Mouse (Mus musculus): ENCODE measurements around the gene Dbt. TPM values are rescaled to one million over a fixed set of nuclear protein-coding genes. Genes with fewer than 3 reads are reported as not detected.
A peak's percentile ranks its signal among the peaks of the same experiment; 100 is the strongest.

Dbt gene
- polyA plus RNA-seq (2014; fragmentation: Nextera tagmentation; extraction: Ambion mirVana) = 6.2 and 8.4 TPM in 2 replicates

DNA sequence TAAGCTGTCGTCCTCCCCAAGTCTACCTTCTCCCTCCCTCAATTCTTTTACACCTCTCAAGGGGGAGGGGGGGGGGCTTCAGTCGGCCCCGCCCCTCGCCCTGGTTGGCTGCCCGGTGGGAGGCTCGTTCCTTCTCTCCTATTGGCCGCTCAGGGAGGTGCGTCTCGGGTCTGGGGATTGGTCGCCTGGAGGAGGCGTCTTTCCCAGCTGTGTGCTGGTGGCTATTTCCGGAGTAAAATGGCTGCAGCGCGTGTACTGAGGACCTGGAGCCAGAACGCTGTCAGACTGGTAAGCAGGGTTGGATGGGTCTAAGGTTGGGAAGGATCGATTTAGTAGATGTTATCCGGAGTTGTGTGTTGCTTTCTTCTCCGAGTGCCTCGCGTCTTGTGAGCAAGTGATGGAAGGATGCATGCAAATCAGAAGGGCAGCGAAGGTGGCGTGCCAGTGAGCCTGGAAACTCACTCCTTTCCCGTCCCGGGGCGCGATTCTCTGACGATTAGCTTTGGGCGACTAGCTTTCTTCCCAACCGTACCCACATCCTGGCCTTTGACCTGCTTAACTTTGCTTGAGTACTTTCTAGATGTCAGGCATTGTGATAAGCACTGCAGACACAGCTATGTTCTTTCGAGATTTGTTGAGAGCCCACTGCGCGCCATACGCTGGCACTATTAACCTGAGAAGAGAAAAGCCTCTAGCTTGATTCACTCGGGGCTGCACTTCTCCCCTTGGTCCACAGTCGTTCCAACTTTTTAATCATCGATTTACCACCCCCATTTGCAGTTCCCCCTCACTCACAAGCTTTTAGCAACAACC lies at the start of gene Dbt:
Gene Dbt (plus strand): TSS at position 167 of the 813 bp plus-strand sequence.
- under 1% methylated on average over 36 of the region's 36 CpGs for WGBS
- peaks cover 10% of the 10 kb centered on the region; the same call in 1 of the 2 replicates for H3K4me1 ChIP-seq (ENCODE audit: control insufficient read depth, insufficient read depth, low read length)
- H3K4me2 ChIP-seq (ENCODE audit: low read length) = peak within 1 kb of the TSS; percentile 77
- no peak within 1 kb of the TSS for H3K27ac ChIP-seq (ENCODE audit: low read depth, low read length)
- ATAC-seq (peak; percentile 94), DNase-seq (ENCODE audit: low spot score) (peak; percentile 96)
- peak within 1 kb of the TSS; percentile 57 for H3K4me3 ChIP-seq (ENCODE audit: low read depth, low read length)
- peak within 1 kb of the TSS; percentile 76 for H3K9ac ChIP-seq (ENCODE audit: low read length)
- H3K27me3 ChIP-seq (replicated peaks; ENCODE audit: control insufficient read depth, insufficient read depth, low read length) = no peaks in the 10 kb centered on the region
- no peaks in the 10 kb centered on the region for H3K9me3 ChIP-seq (replicated peaks; ENCODE audit: control insufficient read depth, low read length)
- no peaks in the 10 kb centered on the region for H3K36me3 ChIP-seq (ENCODE audit: control insufficient read depth, insufficient read depth, low read length)

DNA sequence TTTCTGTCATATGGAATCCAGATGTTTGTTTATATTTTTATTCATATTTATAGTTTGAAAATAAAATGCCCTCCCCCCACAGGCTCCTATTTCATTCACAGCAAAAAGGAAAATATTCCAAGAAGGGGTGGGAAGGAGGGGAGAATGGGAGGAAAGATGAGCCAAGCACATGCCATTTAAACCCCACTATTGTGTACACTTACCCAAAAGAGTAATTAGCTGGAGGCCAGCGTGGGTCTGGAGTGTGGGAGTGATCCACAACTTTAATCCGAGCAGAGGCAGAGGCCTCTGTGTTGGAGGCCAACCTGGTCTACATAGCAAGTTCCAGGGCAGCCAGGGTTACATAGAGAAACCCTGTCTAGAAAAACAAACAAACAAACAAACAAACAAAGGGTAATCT lies 48.6 kb upstream of the Dbt start:
- Histone ChIP-seq H3K9me3 (replicated peaks; ENCODE audit: control insufficient read depth, low read length) (no peaks in the 10 kb centered on the region), H3K27ac (ENCODE audit: low read depth, low read length) (no peak overlapping the region), H3K4me3 (ENCODE audit: low read depth, low read length) (no peak overlapping the region), H3K4me1 (ENCODE audit: control insufficient read depth, insufficient read depth, low read length) (no peaks in the 10 kb centered on the region), H3K36me3 (ENCODE audit: control insufficient read depth, insufficient read depth, low read length) (no peaks in the 10 kb centered on the region), H3K4me2 (ENCODE audit: low read length) (no peak overlapping the region), H3K27me3 (replicated peaks; ENCODE audit: control insufficient read depth, insufficient read depth, low read length) (no peaks in the 10 kb centered on the region), H3K9ac (ENCODE audit: low read length) (no peak overlapping the region)
- 19% methylated on average over 2 of the region's 2 CpGs for WGBS
- ATAC-seq = no peak
- DNase-seq (ENCODE audit: low spot score) = no peak

DNA sequence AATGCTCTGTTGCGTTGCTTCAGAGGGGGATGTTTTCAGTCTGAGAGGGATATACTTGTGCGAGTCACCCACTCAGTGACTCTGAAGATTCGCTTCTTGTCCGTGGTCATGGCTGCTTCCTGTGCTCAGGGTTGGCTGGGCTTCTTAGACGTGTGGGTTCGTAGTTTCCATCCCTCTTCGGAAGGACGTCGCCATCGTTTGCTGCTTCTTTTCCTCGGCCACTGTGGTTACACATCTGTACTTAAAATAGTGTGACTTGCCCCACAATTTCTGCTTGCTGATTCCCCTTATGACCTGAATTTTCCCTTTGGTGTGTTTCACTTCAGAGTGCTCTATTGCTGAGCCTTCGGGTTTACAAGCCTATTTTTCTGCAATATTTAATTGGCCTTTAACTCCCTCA lies 47.2 kb upstream of the Dbt start:
- no peak overlapping the region for H3K4me3 ChIP-seq (ENCODE audit: low read depth, low read length)
- H3K27me3 ChIP-seq (replicated peaks; ENCODE audit: control insufficient read depth, insufficient read depth, low read length) = no peaks in the 10 kb centered on the region
- H3K36me3 ChIP-seq (ENCODE audit: control insufficient read depth, insufficient read depth, low read length) = no peaks in the 10 kb centered on the region
- H3K9me3 ChIP-seq (replicated peaks; ENCODE audit: control insufficient read depth, low read length) = no peaks in the 10 kb centered on the region
- no peak overlapping the region for H3K4me2 ChIP-seq (ENCODE audit: low read length)
- H3K9ac ChIP-seq (ENCODE audit: low read length) = no peak overlapping the region
- WGBS = 93% methylated on average over 12 of the region's 12 CpGs
- DNase-seq (ENCODE audit: low spot score) = no peak
- ATAC-seq = no peak
- no peak overlapping the region for H3K27ac ChIP-seq (ENCODE audit: low read depth, low read length)
- no peaks in the 10 kb centered on the region for H3K4me1 ChIP-seq (ENCODE audit: control insufficient read depth, insufficient read depth, low read length)

DNA sequence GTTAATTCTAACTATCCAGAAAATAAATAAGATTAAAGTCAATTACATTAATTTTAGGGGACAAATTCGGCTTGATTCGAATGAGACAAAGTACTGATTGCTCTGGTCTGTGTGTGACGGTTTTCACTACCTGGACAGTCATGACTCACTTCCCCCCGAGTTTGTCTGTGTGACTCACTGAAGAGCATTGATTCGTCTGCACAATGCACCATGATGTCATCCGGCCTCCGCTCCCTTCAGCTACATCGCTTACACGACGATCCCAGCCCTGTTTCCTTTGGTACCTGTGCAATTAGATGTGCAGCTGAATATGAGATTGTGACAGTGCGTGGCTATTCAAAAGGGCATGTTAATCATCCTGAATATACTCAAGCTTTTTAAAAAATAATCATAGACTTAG lies 38.3 kb upstream of the Dbt start:
- no peak overlapping the region for H3K4me3 ChIP-seq (ENCODE audit: low read depth, low read length)
- no peak overlapping the region for H3K27ac ChIP-seq (ENCODE audit: low read depth, low read length)
- no peak overlapping the region for H3K4me2 ChIP-seq (ENCODE audit: low read length)
- H3K9me3 ChIP-seq (replicated peaks; ENCODE audit: control insufficient read depth, low read length) = no peaks in the 10 kb centered on the region
- H3K4me1 ChIP-seq (ENCODE audit: control insufficient read depth, insufficient read depth, low read length) = no peaks in the 10 kb centered on the region
- no peaks in the 10 kb centered on the region for H3K27me3 ChIP-seq (replicated peaks; ENCODE audit: control insufficient read depth, insufficient read depth, low read length)
- H3K9ac ChIP-seq (ENCODE audit: low read length) = no peak overlapping the region
- 62% methylated on average over 11 of the region's 11 CpGs for WGBS
- DNase-seq (ENCODE audit: low spot score) = no peak
- no peak for ATAC-seq
- no peaks in the 10 kb centered on the region for H3K36me3 ChIP-seq (ENCODE audit: control insufficient read depth, insufficient read depth, low read length)

DNA sequence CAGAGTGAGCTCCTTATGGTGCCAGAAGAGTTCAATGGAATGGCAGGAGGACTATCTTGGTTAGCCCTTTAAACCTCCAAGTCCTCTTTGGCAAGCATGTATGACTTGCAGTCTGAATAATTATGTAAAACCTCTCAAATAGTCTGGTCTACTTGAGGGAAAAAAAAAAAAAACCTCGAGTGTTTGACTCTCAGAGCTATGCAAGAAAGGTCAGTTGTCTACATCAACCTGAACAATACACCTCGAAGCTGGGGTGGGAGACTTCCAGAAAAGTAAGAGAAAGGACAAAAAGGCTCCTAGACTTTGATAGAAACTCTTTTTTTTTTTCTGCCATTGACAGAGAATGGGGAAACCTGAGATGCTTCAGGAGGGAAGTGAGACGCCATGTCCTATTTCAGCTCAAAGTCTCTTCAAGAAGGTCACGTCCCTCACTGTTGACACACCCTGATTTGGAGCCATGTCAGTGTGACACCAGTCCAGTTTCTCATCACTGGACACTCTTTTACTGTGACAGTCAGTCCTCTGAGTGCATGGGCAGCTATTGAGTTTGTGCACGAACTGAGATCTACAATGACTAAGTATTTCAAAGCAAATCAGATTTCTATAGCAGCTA lies 36.1 kb upstream of the Dbt start:
- no peaks in the 10 kb centered on the region for H3K9me3 ChIP-seq (replicated peaks; ENCODE audit: control insufficient read depth, low read length)
- H3K9ac ChIP-seq (ENCODE audit: low read length) = no peak overlapping the region
- H3K27ac ChIP-seq (ENCODE audit: low read depth, low read length) = no peak overlapping the region
- no peaks in the 10 kb centered on the region for H3K4me1 ChIP-seq (ENCODE audit: control insufficient read depth, insufficient read depth, low read length)
- H3K4me2 ChIP-seq (ENCODE audit: low read length) = no peak overlapping the region
- WGBS = 75% methylated on average over 5 of the region's 5 CpGs
- ATAC-seq = no peak
- no peaks in the 10 kb centered on the region for H3K36me3 ChIP-seq (ENCODE audit: control insufficient read depth, insufficient read depth, low read length)
- H3K27me3 ChIP-seq (replicated peaks; ENCODE audit: control insufficient read depth, insufficient read depth, low read length) = no peaks in the 10 kb centered on the region
- DNase-seq (ENCODE audit: low spot score) = no peak
- H3K4me3 ChIP-seq (ENCODE audit: low read depth, low read length) = no peak overlapping the region

DNA sequence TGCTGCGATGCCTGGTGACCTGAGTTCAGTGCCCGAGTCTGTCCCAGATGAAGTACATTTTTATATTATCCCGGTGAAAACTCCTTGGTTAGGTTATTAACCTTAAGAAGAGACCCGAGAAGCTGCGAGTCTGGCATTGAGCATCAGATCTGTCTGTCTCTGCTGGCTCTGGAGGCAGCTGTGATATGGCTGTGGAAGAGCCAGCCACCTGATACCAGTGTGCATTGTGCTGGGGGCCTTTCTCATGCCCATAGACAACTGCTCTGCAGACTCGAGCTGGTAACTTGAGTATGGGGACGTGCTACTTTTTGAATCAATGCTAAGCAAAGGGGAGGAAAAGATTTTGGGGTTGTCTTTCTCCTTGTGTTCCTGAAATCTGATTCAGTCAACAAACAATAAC lies 35.5 kb upstream of the Dbt start:
- Histone ChIP-seq H3K4me3 (ENCODE audit: low read depth, low read length) (no peak overlapping the region), H3K9me3 (replicated peaks; ENCODE audit: control insufficient read depth, low read length) (no peaks in the 10 kb centered on the region), H3K4me1 (ENCODE audit: control insufficient read depth, insufficient read depth, low read length) (no peaks in the 10 kb centered on the region), H3K36me3 (ENCODE audit: control insufficient read depth, insufficient read depth, low read length) (no peaks in the 10 kb centered on the region), H3K27ac (ENCODE audit: low read depth, low read length) (no peak overlapping the region), H3K27me3 (replicated peaks; ENCODE audit: control insufficient read depth, insufficient read depth, low read length) (no peaks in the 10 kb centered on the region), H3K9ac (ENCODE audit: low read length) (no peak overlapping the region), H3K4me2 (ENCODE audit: low read length) (no peak overlapping the region)
- 85% methylated on average over 7 of the region's 7 CpGs for WGBS
- no peak for DNase-seq (ENCODE audit: low spot score)
- ATAC-seq = no peak

DNA sequence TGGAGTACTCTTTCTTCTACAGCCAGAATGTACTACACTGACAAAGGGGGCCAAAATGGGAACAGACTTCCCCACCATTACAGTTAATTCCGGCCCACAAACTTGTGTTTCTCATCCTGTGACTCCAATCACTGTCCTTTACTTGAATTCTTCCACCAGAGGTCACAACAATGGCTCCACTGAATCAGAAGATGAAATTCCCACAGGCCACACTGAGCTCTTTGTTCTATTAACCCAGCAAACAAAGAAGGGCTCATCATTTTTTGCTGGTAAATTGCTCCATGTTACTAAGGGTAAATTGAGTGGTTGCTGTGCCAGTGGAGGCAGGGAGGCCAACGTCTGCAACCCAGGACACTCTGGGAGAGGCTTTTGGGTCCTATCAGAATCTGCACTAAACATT lies 32.8 kb upstream of the Dbt start:
- DNase-seq (ENCODE audit: low spot score) (peak; percentile 10), ATAC-seq (no peak)
- 12% methylated on average over 2 of the region's 2 CpGs for WGBS
- H3K9me3 ChIP-seq (replicated peaks; ENCODE audit: control insufficient read depth, low read length) = no peaks in the 10 kb centered on the region
- H3K4me3 ChIP-seq (ENCODE audit: low read depth, low read length) = no peak overlapping the region
- H3K36me3 ChIP-seq (ENCODE audit: control insufficient read depth, insufficient read depth, low read length) = no peaks in the 10 kb centered on the region
- H3K27me3 ChIP-seq (replicated peaks; ENCODE audit: control insufficient read depth, insufficient read depth, low read length) = no peaks in the 10 kb centered on the region
- H3K27ac ChIP-seq (ENCODE audit: low read depth, low read length) = no peak overlapping the region
- H3K9ac ChIP-seq (ENCODE audit: low read length) = no peak overlapping the region
- no peaks in the 10 kb centered on the region for H3K4me1 ChIP-seq (ENCODE audit: control insufficient read depth, insufficient read depth, low read length)
- no peak overlapping the region for H3K4me2 ChIP-seq (ENCODE audit: low read length)

DNA sequence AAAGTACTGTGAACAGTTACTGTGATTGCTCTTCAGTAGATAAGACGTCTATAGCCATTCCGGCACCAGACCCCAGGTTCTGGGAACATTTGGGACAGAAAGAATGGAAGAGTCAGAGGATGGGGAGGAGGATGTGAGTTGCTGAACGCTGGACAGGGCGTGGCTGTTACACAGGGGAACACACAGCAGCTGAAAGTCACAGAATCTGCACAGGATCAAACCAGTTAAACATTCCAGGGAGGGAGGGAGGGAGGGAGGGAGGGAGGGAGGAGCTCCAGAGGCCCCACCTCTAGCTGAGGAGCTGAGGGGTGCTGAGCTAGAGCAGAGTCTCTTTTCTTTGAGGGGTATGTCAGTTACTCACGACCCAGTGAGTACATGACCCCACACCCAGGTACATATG lies 31.9 kb upstream of the Dbt start:
- H3K9ac ChIP-seq (ENCODE audit: low read length) = no peak overlapping the region
- H3K9me3 ChIP-seq (replicated peaks; ENCODE audit: control insufficient read depth, low read length) = no peaks in the 10 kb centered on the region
- 68% methylated on average over 5 of the region's 5 CpGs for WGBS
- H3K27me3 ChIP-seq (replicated peaks; ENCODE audit: control insufficient read depth, insufficient read depth, low read length) = no peaks in the 10 kb centered on the region
- ATAC-seq = no peak
- no peak for DNase-seq (ENCODE audit: low spot score)
- H3K4me3 ChIP-seq (ENCODE audit: low read depth, low read length) = no peak overlapping the region
- no peak overlapping the region for H3K4me2 ChIP-seq (ENCODE audit: low read length)
- no peaks in the 10 kb centered on the region for H3K36me3 ChIP-seq (ENCODE audit: control insufficient read depth, insufficient read depth, low read length)
- no peaks in the 10 kb centered on the region for H3K4me1 ChIP-seq (ENCODE audit: control insufficient read depth, insufficient read depth, low read length)
- no peak overlapping the region for H3K27ac ChIP-seq (ENCODE audit: low read depth, low read length)

DNA sequence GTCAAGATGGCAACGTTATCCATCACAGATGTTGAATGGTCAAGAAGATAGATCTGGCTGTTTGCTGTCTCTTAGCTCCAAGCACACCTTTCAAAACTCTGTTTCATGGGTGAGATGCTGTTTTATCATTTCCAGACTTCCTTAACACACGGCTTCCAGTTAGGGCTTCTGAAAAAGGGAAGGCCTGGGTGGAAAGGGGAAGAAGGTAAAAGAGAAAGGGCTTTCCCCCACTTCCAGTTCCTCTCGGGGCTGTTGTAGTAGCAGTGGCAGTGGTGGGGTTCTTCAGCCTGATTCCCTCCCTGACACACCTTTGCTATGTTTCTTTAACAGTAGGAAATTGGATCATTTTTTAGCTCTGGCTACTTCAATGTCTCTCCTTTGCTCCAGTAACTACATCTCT lies 30.1 kb upstream of the Dbt start:
- no peak for DNase-seq (ENCODE audit: low spot score)
- Histone ChIP-seq H3K4me3 (ENCODE audit: low read depth, low read length) (no peak overlapping the region), H3K36me3 (ENCODE audit: control insufficient read depth, insufficient read depth, low read length) (peaks cover 10% of the 10 kb centered on the region), H3K9me3 (replicated peaks; ENCODE audit: control insufficient read depth, low read length) (no peaks in the 10 kb centered on the region), H3K4me1 (ENCODE audit: control insufficient read depth, insufficient read depth, low read length) (no peaks in the 10 kb centered on the region), H3K4me2 (ENCODE audit: low read length) (no peak overlapping the region), H3K27ac (ENCODE audit: low read depth, low read length) (no peak overlapping the region), H3K27me3 (replicated peaks; ENCODE audit: control insufficient read depth, insufficient read depth, low read length) (no peaks in the 10 kb centered on the region), H3K9ac (ENCODE audit: low read length) (no peak overlapping the region)
- ATAC-seq = no peak
- 83% methylated on average over 3 of the region's 3 CpGs for WGBS

Data from forebrain, embryonic 14.5 days (tissue).